Mouse (Mus musculus) CH12F3 (cell line): Measurements from ENCODE around the gene Atp6ap1.

ENCODE experiments used
- in situ Hi-C: fragments of 300-500 bp; cut with MboI; formaldehyde crosslinking; loops from 2 replicates; pipeline ENCODE4 v1.14.3; 2020; ENCODE audit warnings: low sequenced_read_pairs

Atp6ap1 gene

GRCm38 (mm10) chrX:74299721-74300120, 2.8 kb downstream of the Atp6ap1 start:
- in situ Hi-C loops = no loop called here

GRCm38 (mm10) chrX:74304867-74305700, 8.2 kb downstream of the Atp6ap1 start, which contains the start of gene Gdi1:
Gene Gdi1 (plus strand): TSS chrX:74304998.
- in situ Hi-C loops = no loop called here

- in situ Hi-C loops = no loop called here
These were observed 15.9 kb downstream of the Atp6ap1 start, which contains the start of gene Fam50a for GRCm38 (mm10) chrX:74312540-74313464. Gene Fam50a (plus strand): TSS chrX:74313033.

GRCm38 (mm10) chrX:74328725-74329161, 31.8 kb downstream of the Atp6ap1 start, which contains the start of gene Plxna3:
Gene Plxna3 (plus strand): TSS chrX:74329066.
- in situ Hi-C loops = no loop called here

- in situ Hi-C loops = no loop called here
These were observed 32.3 kb downstream of the Atp6ap1 start for GRCm38 (mm10) chrX:74329215-74329671.

- in situ Hi-C loops = no loop called here
These were observed 33.5 kb downstream of the Atp6ap1 start for GRCm38 (mm10) chrX:74330166-74330930.

GRCm38 (mm10) chrX:74352645-74353466, 56.0 kb downstream of the Atp6ap1 start:
- in situ Hi-C loops = no loop called here

GRCm38 (mm10) chrX:74353467-74353770, 56.5 kb downstream of the Atp6ap1 start, which contains the start of gene Lage3:
Gene Lage3 (minus strand): TSS chrX:74353618.
- in situ Hi-C loops = no loop called here
